Mouse (Mus musculus): Measurements from ENCODE around the gene Apoc1.

GRCm38 (mm10) chr7:19664455-19664954 is 28.0 kb downstream of the Apoc1 start:
- no peak for TF ChIP-seq CTCF (IDR thresholded peaks at IDR 0.05; ENCODE audit: low read depth)
- no peak for TF ChIP-seq EP300 (optimal IDR thresholded peaks at IDR 0.05)
